Mouse (Mus musculus) ovary, adult 18-20 months (tissue): ENCODE measurements around the gene Got1.

Experiments used
- DNase-seq: peaks from one replicate; pipeline ENCODE4 v3.0.0; 2022; ENCODE audit warnings: low spot score, mixed read lengths

Got1 gene

DNA sequence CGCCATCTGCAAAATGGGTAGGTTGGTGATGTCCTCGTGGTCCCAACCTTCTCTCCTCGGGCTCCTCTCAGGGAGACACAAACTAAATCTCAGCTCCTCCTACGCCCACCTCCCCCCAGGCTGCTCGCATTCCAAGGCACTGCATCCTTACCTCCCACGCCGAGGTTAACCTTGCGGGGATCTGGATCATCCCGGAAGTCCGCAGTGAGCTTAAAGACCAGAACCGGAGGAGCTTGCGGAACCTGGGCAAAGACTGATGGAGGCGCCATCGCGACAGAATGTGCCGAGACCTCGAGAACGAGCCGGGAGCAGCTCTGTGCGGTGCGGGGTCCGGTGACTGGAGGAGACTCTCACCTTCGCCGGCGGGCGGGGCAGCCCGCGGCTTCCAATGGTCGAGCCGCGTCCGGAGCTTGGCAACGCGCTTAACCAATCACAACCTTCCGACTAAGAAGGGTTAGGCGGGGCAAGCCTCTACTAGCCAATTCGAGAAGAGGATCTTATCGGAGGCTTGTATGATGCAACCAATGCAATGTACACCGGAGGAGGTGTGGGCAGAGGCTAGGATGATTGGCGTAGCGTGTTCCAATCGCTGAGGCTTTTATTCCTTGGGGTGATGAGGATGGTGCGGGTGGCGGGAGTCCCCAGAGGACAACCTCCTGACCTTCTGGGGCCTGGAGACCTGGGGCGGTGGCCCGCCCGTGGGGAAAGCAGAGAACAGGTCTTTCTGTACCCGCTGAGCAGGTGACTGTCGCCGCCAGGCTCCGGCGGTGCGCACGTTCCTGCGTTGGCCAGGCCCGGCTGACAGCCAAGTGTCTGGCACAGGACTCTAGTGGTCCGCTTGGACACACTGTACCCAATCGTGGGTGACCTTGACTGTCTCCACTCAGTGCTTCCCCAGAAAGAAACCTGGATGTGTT is at the start of gene Got1:
Gene Got1, minus strand, starts transcription at position 419 of the 917 bp plus-strand sequence.
- peak; percentile 94 for DNase-seq

DNA sequence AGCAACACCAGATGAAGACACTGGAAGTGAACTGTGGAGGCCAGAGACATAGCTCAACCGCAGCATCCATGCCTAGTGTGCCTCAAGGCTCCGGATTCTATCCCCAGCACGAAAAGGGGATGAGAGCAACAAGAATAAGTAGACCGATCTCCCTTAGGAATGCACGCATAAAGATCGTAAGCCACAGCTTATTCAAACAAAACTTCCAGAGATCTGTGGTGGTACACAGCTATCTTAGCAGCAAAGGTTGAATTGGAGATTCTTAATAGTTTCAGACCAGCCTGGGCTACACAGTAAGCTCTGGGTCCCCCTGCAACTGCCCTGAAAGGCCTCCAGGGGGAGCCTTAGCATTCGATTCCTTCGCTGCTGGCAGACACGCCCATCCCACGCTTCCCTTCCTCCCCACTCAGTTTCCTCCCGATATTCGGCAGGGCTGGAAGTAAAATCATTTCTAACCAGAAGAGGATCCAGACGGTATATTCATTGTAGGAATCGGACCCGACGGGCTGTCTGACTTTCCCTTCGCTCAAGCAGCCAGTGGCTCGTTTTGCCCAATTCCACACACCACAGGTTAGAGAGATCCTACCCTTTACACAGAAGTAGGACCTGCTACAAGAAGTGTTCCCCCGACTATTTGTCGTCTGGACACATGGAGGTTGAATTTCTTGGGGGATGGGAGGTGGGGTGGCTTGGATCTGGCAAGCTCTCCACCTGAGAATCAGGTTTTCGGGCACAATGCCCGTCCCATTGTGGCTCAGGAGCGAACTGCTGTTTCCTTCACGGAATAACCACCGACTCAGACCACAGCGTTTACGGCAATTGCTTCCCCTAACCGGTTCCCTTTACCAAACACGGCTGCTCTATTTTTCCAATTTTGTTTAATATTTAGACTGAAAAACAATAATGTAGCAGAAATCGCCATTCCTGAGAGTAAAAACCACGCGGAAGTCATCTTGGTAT is 46.7 kb upstream of the Got1 start:
- peak; percentile 44 for DNase-seq

- no peak for DNase-seq
Measured at GRCm38 (mm10) chr19:43569133-43569532, 44.7 kb upstream of the Got1 start.

GRCm38 (mm10) chr19:43568298-43568697 is 43.9 kb upstream of the Got1 start:
- DNase-seq: no peak

- DNase-seq: no peak
Measured at GRCm38 (mm10) chr19:43563166-43563565, 38.8 kb upstream of the Got1 start.

- no peak for DNase-seq
Measured at GRCm38 (mm10) chr19:43561841-43562240, 37.4 kb upstream of the Got1 start.

DNA sequence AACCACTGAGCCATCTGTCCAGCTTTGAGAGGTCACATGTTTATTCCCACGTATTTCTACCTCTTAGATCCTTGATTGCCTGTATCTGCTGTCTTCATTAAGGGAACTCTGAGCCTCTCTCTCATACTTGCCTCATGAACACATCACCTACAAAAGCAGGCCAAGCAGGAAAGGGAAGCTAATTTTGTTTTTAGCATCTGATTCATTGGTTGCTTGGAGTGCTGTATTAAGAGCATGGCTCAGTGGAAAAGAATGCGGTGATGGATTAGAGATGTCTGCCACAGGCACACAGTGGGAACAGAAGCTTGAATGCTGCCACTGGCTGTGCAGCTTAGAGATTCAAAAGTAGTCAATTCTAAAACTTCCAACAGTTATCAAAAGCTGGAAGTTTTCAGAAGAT is 35.8 kb upstream of the Got1 start:
- no peak for DNase-seq

- no peak for DNase-seq
Measured at GRCm38 (mm10) chr19:43551493-43551890, 27.1 kb upstream of the Got1 start.

DNA sequence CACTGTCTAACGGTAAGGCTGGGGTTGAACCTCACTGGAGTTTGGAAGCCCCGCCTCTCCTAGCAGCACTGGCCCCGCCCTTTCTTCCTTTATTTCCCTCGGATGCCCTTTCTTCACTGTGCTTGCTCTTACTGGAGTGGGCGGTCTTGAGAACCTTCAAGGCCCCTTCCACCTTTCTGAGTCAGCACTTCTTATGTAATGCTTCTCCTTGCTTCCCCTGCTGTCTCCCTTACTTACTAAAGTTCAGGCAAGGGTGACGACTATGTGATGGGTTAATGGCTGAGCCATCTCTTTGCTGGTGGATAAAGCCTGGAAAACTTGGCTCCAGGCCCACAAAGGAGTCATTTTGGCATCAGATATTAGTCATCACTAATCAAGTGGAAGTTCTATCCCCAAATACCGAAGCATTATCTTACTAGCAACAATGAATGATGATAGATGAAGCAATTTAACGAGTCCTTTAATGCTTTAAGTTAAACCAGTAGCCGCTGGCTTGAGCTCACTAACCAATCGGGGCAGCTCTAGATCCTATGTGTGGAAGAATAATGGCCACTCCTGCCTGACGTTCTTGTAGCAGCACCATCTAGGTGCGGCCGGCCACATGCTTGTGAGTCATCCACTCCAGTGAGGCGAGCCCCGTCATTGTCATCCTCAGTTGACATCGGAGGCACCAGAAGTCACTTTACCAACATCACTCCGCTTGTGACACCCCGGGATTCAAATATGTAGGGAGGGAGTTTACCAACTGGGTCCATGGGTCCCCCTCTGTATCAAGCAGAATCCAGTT is 26.5 kb upstream of the Got1 start:
- no peak for DNase-seq

DNA sequence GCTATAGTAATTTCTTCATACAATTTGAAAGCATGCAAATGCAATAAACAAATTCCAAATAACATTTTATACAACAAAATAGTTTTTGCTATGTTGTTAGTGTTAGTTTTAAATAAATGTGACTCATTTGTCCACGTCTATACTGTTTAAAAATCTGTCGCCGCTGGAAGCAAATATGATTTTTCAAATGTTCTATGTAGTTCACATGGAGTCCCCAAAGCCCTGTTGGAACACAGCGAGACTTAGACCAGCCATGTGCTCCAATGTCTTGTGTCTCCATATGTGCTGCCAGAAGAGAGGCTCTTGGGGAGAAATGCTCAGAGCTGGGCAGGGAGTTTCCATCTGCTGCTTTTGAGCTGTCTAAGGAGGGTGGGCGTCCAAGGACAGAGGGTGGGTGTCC is 23.7 kb upstream of the Got1 start:
- no peak for DNase-seq

DNA sequence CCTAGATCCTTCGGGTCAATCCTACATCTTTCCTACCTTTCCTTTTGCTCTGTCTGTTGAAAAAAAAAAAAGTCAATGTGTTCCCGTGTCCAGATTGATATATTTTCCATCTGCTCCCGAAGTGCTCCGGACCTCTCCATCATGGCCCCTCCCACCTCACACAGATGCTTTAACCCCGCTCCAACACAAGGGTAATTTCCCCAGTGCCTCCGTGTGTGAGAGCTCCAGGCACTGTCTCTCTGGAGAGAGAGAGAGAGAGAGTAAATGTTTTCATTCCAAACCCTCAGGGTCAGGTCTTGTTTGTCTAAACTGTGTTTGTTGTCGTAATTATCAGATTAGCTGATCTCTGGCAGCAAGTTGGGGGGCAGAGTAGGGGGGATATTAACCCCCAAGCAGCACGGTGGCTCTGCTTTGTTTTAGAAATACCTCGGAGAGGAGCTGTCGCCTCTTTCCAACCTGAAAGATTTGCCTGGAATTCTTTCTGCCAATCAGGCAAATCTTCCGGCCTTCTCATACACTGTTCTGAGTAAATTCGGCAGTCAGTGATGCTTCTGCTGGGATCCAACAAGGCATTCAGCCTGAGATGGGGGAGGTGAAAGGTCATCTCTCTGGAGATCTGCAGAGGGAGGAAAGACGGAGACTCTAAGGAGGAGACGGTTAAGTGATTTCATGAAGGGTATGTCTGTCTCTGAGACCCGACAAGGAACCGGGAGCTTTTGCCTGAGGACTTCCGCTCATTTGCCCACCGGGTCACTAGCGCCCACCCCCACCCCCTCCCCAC is 22.1 kb upstream of the Got1 start:
- DNase-seq: no peak

- no peak for DNase-seq
Measured at GRCm38 (mm10) chr19:43535372-43535771, 11.0 kb upstream of the Got1 start.

DNA sequence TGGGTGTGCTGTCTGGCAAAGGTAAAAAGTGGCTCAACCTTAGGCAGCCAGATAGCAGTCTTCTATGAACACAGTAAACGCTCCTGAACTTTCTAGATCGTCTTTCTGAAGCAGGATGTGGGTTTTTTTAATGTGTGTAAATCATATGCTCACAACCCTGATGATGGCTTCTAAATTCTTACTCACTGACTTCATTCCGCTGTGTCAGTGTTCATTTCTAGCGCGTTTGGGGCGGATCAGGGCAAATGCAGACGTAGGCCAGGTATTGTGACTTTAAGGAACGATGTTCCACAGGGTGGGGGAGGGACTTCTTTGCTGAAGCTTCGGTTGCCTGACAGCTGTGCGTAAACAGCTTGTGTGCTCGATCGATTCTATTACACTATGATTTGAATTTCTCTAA is 6.5 kb upstream of the Got1 start:
- no peak for DNase-seq

DNA sequence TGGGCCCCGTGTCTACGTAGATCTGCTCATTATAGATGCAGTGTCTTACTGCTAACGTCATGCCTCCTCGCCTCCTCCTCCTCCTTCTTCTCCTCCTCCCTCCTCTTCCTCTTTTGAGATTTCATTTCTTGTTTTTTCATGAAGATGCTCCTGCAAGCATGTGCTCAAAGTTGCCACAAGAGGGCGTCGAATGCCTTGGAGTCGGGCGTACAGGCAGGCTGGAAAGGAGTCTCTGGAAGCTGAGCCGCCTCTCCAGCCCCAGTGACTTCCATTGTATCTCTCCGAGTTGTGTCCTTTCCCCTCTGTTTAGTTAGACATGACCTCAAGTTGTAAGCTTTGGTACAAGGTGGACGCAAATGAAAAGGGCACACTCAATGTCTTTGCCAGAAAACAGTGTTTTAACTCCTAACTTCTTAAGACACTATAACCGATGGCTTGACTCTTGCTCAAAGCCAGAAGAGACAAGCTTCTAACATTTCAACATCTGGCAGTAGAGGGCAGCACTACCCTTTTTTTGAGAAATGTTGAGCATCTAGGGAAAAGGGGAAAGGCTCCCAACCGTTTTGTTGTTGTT is 5.9 kb upstream of the Got1 start:
- peak; percentile 41 for DNase-seq

DNA sequence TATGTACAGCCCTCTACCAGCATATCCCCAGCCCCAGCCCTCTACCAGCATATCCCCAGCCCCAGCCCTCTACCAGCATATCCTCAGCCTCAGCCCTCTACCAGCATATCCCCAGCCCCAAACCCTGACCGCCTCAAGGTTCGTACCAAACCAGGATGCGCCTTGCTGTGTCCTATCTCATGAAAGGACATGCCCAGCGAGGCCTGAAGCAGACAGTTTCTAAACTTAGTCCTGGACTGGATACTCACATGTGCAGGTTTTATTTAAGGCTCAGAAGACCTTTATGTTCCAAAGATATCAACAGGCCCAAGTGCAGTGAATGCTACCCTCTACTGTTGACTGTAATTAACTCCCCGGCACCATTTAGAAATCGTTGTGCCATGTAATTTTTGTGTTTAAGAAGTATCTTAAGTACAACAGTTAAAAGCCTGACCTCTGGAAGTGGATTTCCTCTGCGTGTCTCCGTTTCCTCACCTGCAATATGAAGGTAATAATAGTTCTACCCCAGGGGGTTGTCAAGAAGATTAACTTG is 3.7 kb upstream of the Got1 start:
- no peak for DNase-seq

DNA sequence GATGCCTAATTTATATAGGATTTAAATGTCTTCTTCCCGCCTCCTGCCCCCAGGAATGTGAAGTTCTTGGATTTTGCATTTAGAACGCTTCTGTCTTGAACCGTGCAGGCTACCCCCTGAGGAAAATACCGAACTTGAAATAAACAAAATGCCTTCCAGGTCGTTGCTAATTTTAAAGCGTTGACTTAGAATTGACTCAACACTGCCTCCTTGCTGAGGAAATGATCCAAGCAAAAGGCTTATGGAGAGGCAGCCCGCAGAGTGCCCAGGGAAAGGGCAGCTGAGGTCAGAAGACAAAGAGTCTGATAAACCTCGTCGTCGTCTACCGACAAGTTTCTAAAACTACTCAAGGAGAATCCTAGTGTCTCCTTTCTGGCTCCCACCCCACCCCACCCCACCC is 2.7 kb upstream of the Got1 start:
- DNase-seq: no peak

DNA sequence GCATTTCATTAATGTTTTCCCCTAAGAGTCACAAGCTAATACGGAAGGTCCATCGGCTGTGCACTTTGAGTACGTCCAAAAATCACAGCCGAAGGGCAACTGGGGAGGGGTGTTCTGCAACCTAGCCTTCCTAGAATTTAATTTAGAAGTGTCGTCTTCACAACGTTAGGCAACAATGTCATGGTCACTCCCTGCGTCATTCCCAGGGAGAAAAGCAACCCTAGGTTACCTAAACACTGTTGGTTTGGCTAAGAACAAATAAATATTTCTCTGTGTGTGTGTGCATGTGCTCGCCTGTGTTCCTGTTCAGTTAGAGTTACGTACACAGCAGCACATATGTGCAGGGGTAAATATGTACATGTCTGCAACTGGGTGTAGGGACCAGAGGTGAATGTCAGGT is 1.6 kb upstream of the Got1 start:
- no peak for DNase-seq

DNA sequence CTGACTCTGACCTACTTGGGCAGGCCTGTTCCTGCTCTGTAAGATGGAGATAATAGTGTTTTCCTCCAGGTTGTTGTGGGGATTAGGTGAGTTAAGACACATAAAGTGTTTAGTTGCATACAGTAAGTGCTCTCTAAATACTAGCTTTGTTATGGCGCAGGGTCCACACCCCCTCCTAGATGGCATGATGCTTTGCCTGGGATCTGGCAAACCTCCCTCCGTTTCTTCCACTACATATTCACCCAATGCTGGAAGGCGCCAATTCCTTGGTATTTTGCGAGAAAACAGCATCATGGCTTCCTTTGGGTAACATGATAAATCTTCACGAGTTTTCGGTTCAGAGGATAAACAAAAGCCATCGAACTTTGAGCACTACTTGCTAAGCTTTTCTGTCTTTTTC is 1.2 kb upstream of the Got1 start:
- DNase-seq: no peak

DNA sequence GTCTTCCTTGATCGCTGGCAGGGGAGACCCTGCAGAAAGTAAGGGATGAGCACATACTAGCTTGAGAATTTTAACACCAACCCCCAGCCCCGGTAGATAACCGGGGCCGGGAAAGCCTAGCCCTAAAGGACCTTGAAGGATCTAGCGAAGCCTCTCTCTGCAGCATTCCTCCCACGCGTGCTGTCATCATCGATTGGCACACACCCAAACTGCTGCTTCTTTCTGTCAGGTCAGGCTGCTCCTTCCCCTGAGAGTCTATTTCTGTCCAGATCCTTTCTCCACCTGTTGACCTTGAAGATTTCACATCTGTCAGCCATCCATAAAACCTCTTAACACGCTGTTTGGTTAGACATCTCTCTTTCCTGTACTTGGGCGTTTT is 688 bp upstream of the Got1 start:
- peak; percentile 70 for DNase-seq

DNA sequence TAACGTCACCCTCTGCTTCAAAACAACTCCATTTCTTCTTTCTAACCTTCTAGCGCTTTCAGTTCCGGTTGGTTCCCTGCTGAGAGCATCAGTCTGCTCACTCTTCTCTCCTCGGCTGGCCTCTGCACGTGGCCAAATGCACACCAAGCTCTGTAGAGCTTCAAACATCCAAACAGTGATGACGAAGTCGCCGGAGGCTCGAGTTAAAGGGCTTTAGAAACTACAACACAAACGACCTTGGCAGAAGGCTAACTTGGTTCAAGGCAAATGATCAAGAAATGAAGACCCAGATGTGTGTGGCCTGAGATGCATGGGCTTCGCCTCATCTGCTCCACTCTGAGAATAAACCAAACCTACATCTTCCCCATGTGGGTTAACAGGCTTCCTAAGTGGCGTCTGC is 854 bp downstream of the Got1 start:
- no peak for DNase-seq

DNA sequence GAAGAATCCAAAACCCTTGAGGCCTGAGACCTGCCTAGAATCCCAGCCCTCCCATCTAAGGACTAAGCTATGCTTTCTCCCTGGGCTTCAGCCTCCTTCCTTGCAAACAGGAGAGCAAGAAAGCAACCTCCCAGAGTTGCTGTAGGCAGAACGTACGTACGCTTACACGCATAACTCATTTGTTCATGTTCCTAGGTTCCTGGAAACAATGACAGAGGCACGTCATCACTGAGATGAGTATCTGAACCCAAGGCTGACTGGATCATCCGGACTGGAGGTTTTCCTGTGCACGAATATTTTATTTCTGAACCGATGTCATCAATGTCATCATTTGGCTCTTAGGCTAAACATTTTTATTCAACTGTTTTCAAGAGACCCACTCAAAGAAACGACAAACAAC is 2.4 kb downstream of the Got1 start:
- DNase-seq: no peak
